Mouse (Mus musculus) midbrain, embryonic 10.5 days (tissue): ENCODE measurements around the gene Tnfrsf14. TPM values are rescaled to one million over a fixed set of nuclear protein-coding genes. Genes with fewer than 3 reads are reported as not detected.
A peak's percentile ranks its signal among the peaks of the same experiment; 100 is the strongest.

Source experiments
- DNase-seq: peaks from one replicate; pipeline ENCODE4 v3.0.0-alpha.2; 2017; ENCODE audit warnings: low spot score
- H3K27ac ChIP-seq: fragments of 300-500 bp; sonication (generic); replicated peaks from 2 replicates; pipeline ENCODE4 v1.5.1; 2016; ENCODE audit warnings: mild to moderate bottlenecking
- H3K27me3 ChIP-seq: fragments of 300-500 bp; sonication (generic); 2 replicates; pipeline ENCODE4 v1.6.1; 2016; ENCODE audit warnings: low read depth, mild to moderate bottlenecking; ENCODE audit not compliant: poor library complexity, severe bottlenecking
- H3K36me3 ChIP-seq: fragments of 300-500 bp; sonication (generic); 2 replicates; pipeline ENCODE4 v1.6.1; 2016; ENCODE audit warnings: mild to moderate bottlenecking, moderate library complexity
- H3K4me1 ChIP-seq: fragments of 300-500 bp; sonication (generic); 2 replicates; pipeline ENCODE4 v1.6.1; 2016
- H3K4me3 ChIP-seq: fragments of 300-500 bp; sonication (generic); 2 replicates; pipeline ENCODE4 v1.5.1; 2016; ENCODE audit warnings: mild to moderate bottlenecking, moderate library complexity
- H3K9me3 ChIP-seq: fragments of 300-500 bp; sonication (generic); replicated peaks from 2 replicates; pipeline ENCODE4 v1.6.1; 2016; ENCODE audit warnings: mild to moderate bottlenecking
- WGBS: fragments of 180-500 bp; shearing (Covaris S2); methylation state at CpG from one replicate; pipeline ENCODE4 v1.1.7; 2016; 5-methylcytosine and 5-hydroxymethylcytosine counted together
- polyA plus RNA-seq: library from polyadenylated mRNA; unstranded; fragments of >200 nt; fragmentation: Nextera tagmentation; extraction: Ambion mirVana; gene quantifications from 2 replicates; pipeline ENCODE4 v1.2.1, GENCODE M21; 2016

Gene Tnfrsf14
- polyA plus RNA-seq: 0.67 and 0.99 TPM in 2 replicates

DNA sequence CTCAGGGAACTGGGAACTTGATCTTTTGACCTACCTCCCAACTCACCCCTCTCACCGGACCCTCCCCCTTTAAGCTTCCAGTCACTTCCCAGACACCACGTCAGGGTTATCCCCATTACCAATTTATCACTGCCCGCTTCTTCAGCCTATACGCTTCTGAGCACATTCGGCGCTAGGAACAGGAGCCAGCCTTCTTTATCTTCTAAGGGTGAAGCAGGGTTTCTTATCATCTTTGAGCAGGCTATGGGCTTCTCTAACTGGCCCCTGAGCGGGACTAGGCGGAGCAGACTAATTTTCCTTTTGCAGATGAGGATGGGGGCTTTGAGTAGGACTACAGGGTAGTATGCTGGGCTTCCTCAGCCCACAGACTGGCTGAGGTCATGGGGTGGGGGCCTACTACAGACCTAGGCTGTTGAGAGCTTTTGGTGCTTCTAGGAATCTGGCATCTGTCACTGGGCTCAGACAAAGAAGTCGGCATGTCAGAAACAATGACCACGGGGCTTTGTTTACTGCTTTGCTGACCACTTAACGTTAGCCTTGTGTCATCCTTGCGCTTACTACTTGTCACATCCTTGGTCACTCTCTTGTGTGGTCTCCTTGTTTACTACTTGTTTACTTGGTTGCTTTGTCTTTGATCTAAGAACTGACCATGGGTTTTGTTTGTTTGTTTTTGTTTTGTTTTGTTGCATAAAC is at the start of gene Tnfrsf14:
Gene Tnfrsf14 (minus strand): TSS at position 169 of the 693 bp plus-strand sequence.
- no peaks in the 10 kb centered on the region for H3K36me3 ChIP-seq
- 67% methylated on average over 12 of the region's 12 CpGs for WGBS
- peak within 1 kb of the TSS; percentile 26; the same call in 1 of the 2 replicates for H3K4me3 ChIP-seq
- peaks cover 29% of the 10 kb centered on the region for H3K4me1 ChIP-seq
- no peak for DNase-seq
- H3K9me3 ChIP-seq: no peaks in the 10 kb centered on the region
- peak within 1 kb of the TSS; percentile 74 for H3K27ac ChIP-seq
- H3K27me3 ChIP-seq: 0 out of 2 replicates have a peak, but pooled peaks cover 4% of the 10 kb centered on the region

DNA sequence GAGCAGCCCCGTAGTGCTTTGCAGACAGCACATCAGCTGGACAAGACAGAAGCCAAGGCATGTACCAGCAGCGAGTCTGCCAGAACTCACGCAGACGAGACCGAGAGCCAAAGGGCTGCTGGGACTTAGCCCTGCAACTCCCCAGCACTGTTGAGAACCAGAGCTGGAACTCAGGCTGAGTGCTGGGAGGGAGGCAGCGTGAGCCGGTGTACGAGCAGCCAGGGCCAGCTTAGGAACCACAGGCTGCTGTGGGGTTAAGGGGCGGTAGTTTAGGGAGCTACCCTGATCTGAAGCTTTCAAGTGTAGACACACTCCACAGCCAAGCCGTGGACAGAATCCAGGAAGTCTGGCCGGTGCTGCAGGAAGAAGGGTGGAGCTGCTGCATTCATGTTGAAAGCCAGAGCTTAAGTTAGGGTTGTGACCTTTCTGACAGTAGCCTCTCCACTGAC is 45.8 kb upstream of the Tnfrsf14 start:
- H3K27ac ChIP-seq: no peak overlapping the region
- no peak overlapping the region for H3K4me3 ChIP-seq
- H3K9me3 ChIP-seq: no peaks in the 10 kb centered on the region
- WGBS: 93% methylated on average over 11 of the region's 11 CpGs
- no peaks in the 10 kb centered on the region for H3K4me1 ChIP-seq
- DNase-seq: no peak
- peaks cover 100% of the 10 kb centered on the region for H3K36me3 ChIP-seq
- no peaks in the 10 kb centered on the region for H3K27me3 ChIP-seq

DNA sequence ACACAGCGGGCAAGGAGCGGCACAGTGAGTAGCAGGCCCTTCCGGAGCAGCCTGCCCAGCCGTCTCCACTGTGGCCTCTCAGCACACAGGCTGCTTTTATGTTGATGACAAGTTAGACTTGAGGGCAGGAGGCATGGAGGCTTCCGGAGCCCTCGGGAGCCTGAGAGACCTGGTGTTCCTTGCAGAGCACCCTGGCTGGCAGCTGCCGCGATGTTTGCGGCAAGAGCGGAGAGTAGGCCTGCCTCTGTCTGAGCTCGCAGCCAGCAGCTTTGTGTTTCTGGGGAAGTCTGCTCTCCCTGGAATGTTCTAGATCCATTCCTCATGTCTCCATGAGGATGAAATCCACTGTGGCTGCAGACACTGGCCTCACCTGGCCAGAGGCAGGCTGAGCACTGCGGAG is 44.2 kb upstream of the Tnfrsf14 start:
- Histone ChIP-seq H3K27me3 (no peaks in the 10 kb centered on the region), H3K9me3 (no peaks in the 10 kb centered on the region), H3K4me3 (no peak overlapping the region), H3K36me3 (peaks cover 98% of the 10 kb centered on the region), H3K4me1 (peaks cover 3% of the 10 kb centered on the region; the same call in 1 of the 2 replicates), H3K27ac (no peak overlapping the region)
- DNase-seq: no peak
- WGBS: 95% methylated on average over 12 of the region's 12 CpGs

- peaks cover 72% of the 10 kb centered on the region for H3K36me3 ChIP-seq
Measured at GRCm38 (mm10) chr4:154967173-154967572, 38.8 kb upstream of the Tnfrsf14 start.

DNA sequence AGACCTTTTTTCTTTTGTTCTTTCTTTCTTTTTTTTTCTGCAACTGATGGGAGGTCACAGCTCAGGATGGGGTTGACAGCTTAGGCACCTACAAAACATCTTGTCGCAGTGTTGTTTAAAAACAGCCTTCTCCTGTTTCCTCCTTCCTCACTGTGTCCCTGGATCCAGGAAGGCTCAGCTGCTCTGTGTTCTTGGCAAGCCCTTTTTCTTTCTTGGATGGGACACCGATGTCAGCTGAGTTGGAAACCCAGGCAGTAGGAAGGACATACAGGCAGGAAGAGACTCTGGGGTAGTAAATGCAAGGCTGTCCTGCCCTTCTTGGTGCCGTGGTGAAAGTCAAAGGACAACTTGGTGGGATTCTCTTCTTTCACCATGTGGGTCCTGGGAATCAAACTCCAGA is 37.5 kb upstream of the Tnfrsf14 start:
- no peak for DNase-seq
- H3K4me1 ChIP-seq: peaks cover 59% of the 10 kb centered on the region
- 81% methylated on average over 3 of the region's 3 CpGs for WGBS
- H3K27me3 ChIP-seq: peaks cover 26% of the 10 kb centered on the region
- peak overlapping the region; percentile 97 for H3K27ac ChIP-seq
- H3K9me3 ChIP-seq: no peaks in the 10 kb centered on the region
- H3K4me3 ChIP-seq: peak overlapping the region; percentile 87
- H3K36me3 ChIP-seq: peaks cover 71% of the 10 kb centered on the region

More at GRCm38 (mm10) chr4:154967173-154967572, 38.8 kb upstream of the Tnfrsf14 start:
- no peak for DNase-seq
- peaks cover 13% of the 10 kb centered on the region for H3K27me3 ChIP-seq
- peaks cover 46% of the 10 kb centered on the region for H3K4me1 ChIP-seq
- H3K4me3 ChIP-seq: no peak overlapping the region
- no peaks in the 10 kb centered on the region for H3K9me3 ChIP-seq
- no peak overlapping the region for H3K27ac ChIP-seq
- WGBS: 54% methylated on average over 5 of the region's 5 CpGs

GRCm38 (mm10) chr4:154964581-154965235 is 36.3 kb upstream of the Tnfrsf14 start:
- Histone ChIP-seq H3K4me1 (peaks cover 71% of the 10 kb centered on the region), H3K4me3 (peak overlapping the region; percentile 87), H3K27me3 (peaks cover 38% of the 10 kb centered on the region), H3K9me3 (no peaks in the 10 kb centered on the region), H3K36me3 (peaks cover 59% of the 10 kb centered on the region), H3K27ac (peak overlapping the region; percentile 97)
- 1% methylated on average over 36 of the region's 36 CpGs for WGBS
- DNase-seq: no peak

DNA sequence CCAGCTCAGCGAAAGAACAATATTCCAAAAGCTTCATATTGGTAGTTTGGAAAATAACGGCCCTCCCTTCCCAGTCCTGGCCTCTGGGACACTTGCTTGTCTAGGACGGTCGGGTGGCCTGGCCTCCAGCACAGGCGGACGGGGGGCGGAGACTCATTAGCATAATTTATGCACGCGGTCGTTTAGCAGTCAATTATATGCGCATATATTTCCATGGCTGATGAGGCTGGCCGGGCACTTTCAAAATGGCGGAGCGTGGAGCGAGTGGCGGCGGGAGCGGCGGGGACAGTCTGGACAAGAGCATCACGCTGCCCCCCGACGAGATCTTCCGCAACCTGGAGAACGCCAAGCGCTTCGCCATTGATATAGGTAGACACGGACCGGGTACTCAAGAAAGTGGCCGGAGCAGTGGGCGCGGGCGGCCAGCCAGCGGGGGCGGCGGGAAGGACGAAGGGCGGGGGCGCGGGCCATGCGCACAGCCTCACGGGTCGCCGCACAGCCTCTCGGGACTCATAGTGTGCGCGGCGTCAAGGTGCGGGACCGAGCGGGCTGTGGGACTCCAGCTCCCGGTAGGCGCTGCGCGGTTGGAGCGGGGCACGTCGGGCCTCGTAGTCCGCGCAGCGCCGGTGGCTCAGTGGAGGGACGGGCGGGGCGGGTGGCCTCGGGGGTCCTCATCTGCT is 35.7 kb upstream of the Tnfrsf14 start, which contains the start of gene Pank4:
Gene Pank4 (plus strand): TSS at position 223 of the 680 bp plus-strand sequence.
- WGBS: under 1% methylated on average over 66 of the region's 66 CpGs

DNA sequence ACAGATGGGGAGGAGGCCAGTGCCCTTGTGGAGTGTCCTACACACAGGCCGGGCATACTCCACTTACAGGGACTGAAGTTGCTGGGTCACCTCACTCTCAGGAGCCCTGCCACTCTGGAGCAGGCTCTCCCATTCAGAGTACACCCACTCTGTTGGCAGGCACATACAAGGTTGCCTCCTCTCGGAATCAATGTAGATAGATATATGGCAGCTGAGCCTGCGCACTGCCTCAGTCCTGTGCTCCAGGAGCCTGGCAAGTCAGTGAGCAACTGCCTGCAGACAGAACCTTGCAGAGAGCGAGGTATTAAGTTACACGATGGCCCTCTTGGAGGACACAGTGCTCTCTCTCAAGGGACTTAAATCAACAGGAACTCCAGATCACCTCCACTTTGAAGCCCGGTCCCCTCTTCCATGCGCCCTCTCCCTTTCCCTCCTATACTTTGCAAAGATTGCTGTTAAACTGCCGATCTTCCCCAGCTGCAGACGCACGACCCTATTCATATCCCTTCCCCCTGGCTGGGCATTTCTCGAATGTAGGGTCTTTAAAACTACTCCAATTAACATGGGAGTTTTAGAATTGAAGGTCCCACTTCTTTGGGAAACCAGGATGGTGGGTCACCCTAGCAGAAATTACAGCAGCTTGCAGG is 35.0 kb upstream of the Tnfrsf14 start:
- DNase-seq: peak; percentile 69
- Histone ChIP-seq H3K4me1 (peaks cover 85% of the 10 kb centered on the region), H3K27me3 (peaks cover 52% of the 10 kb centered on the region), H3K36me3 (peaks cover 47% of the 10 kb centered on the region), H3K9me3 (no peaks in the 10 kb centered on the region), H3K27ac (peak overlapping the region; percentile 97), H3K4me3 (peak overlapping the region; percentile 87)
- 21% methylated on average over 11 of the region's 11 CpGs for WGBS

More for the DNA sequence above, 35.7 kb upstream of the Tnfrsf14 start, which contains the start of gene Pank4:
- Histone ChIP-seq H3K27me3 (peaks cover 44% of the 10 kb centered on the region), H3K4me3 (peak within 1 kb of the TSS; percentile 87), H3K36me3 (peaks cover 53% of the 10 kb centered on the region), H3K4me1 (peaks cover 77% of the 10 kb centered on the region), H3K9me3 (no peaks in the 10 kb centered on the region), H3K27ac (peak within 1 kb of the TSS; percentile 97)
- DNase-seq: peak; percentile 95

- DNase-seq: no peak
- Histone ChIP-seq H3K4me3 (peak overlapping the region; percentile 87), H3K36me3 (peaks cover 41% of the 10 kb centered on the region), H3K27ac (peak overlapping the region; percentile 97), H3K4me1 (peaks cover 90% of the 10 kb centered on the region), H3K9me3 (no peaks in the 10 kb centered on the region), H3K27me3 (peaks cover 58% of the 10 kb centered on the region)
- 52% methylated on average over 7 of the region's 7 CpGs for WGBS
Measured at GRCm38 (mm10) chr4:154962683-154963082, 34.3 kb upstream of the Tnfrsf14 start.

DNA sequence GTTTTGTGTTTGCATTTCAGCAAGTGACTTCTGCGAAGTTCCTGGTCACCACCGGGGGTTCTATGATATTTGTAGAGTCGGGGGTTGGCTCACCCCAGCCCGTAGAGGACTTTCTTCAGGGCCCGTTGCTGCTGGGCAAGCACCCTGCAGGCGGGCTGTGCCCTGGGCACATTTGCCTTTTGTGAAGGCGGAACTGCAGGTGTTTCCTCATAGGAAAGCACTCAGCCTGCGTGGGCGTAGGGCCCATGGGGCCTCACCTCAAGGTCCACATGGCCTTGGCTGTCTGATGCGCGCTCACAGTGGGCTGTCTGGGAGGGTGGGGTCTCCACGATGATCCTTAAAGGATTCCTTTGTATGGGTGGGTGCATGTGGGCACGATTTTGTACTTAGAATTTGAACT is 33.5 kb upstream of the Tnfrsf14 start:
- WGBS: 7% methylated on average over 13 of the region's 13 CpGs
- Histone ChIP-seq H3K27ac (peak overlapping the region; percentile 97), H3K4me1 (peaks cover 94% of the 10 kb centered on the region), H3K27me3 (peaks cover 66% of the 10 kb centered on the region), H3K4me3 (peak overlapping the region; percentile 87), H3K9me3 (no peaks in the 10 kb centered on the region), H3K36me3 (peaks cover 36% of the 10 kb centered on the region)
- DNase-seq: no peak

DNA sequence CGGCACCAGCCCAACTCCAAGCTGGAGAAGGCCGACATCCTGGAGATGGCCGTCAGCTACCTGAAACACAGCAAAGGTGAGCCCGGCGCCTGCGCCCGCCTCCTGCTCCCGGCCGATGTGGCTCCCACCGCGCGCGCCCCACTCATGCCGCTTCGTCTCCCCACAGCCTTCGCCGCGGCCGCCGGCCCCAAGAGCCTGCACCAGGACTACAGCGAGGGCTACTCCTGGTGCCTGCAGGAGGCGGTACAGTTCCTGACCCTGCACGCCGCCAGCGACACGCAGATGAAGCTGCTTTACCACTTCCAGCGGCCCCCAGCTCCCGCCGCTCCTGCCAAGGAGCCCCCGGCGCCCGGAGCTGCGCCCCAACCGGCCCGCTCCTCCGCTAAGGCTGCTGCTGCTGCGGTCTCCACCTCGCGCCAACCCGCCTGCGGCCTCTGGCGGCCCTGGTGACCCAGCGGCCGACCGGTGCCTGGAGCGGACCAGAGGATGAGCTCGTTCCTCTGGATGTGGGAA is 32.9 kb upstream of the Tnfrsf14 start:
- Histone ChIP-seq H3K27ac (peak overlapping the region; percentile 97), H3K4me1 (peaks cover 94% of the 10 kb centered on the region), H3K9me3 (no peaks in the 10 kb centered on the region), H3K27me3 (peaks cover 72% of the 10 kb centered on the region), H3K4me3 (peak overlapping the region; percentile 87), H3K36me3 (peaks cover 30% of the 10 kb centered on the region)
- DNase-seq: peak; percentile 77
- under 1% methylated on average over 47 of the region's 47 CpGs for whole genome bisulfite sequencing

GRCm38 (mm10) chr4:154960690-154961225 is 32.4 kb upstream of the Tnfrsf14 start, which contains the start of gene Hes5:
Gene Hes5, plus strand, starts transcription at chr4:154960923.
- Histone ChIP-seq H3K27me3 (peaks cover 77% of the 10 kb centered on the region), H3K36me3 (peaks cover 24% of the 10 kb centered on the region), H3K9me3 (no peaks in the 10 kb centered on the region), H3K4me1 (peaks cover 94% of the 10 kb centered on the region), H3K4me3 (peak within 1 kb of the TSS; percentile 87), H3K27ac (peak within 1 kb of the TSS; percentile 97)
- WGBS: 1% methylated on average over 65 of the region's 65 CpGs
- DNase-seq: peak; percentile 95
